8 mouse cellular contexts compared by ENCODE assay signal in genomic region chr14:118854371-118855114, GRCm38 (mm10).
DNase-seq lines count a peak whose midpoint lies in the region; ATAC-seq and TF ChIP-seq lines count a peak whose summit lies in the region.

No protein-coding gene starts in this region.

- peaks cover 5% of the 10 kb centered on the region; the same call in 1 of the 2 replicates for H3K9me3 ChIP-seq in E14TG2a.4 (ENCODE audit: low read length)
- H3K9me3 ChIP-seq in forebrain, postnatal 0 days (ENCODE audit: low read length) = no peaks in the 10 kb centered on the region
- H3K9me3 ChIP-seq in hindbrain, embryonic 12.5 days (replicated peaks) = no peaks in the 10 kb centered on the region
- no peaks in the 10 kb centered on the region for H3K9me3 ChIP-seq in limb, embryonic 11.5 days (ENCODE audit: control insufficient read depth, low read length)
- no peaks in the 10 kb centered on the region for H3K9me3 ChIP-seq in midbrain, embryonic 10.5 days (replicated peaks)

- peak overlapping the region; percentile 80 for H3K4me3 ChIP-seq in E14TG2a.4 (replicated peaks; ENCODE audit: low read length)
- peak overlapping the region; percentile 45 for H3K4me3 ChIP-seq in forebrain, postnatal 0 days (ENCODE audit: low read depth, low read length)
- H3K4me3 ChIP-seq in hindbrain, embryonic 12.5 days = peak overlapping the region; percentile 54
- H3K4me3 ChIP-seq in limb, embryonic 11.5 days (ENCODE audit: low read depth, low read length) = peak overlapping the region; percentile 50
- peak overlapping the region; percentile 74 for H3K4me3 ChIP-seq in midbrain, embryonic 10.5 days

- no peak for TF ChIP-seq CTCF in E14TG2a.4 (conservative IDR thresholded peaks at IDR 0.05; ENCODE audit: low read length)
- TF ChIP-seq CTCF in forebrain, postnatal 0 days (IDR thresholded peaks at IDR 0.05; ENCODE audit: low read depth) = no peak

- no peak overlapping the region for H3K27ac ChIP-seq in forebrain, postnatal 0 days (ENCODE audit: low read depth, low read length)
- H3K27ac ChIP-seq in hindbrain, embryonic 12.5 days = no peak overlapping the region
- H3K27ac ChIP-seq in limb, embryonic 11.5 days (replicated peaks; ENCODE audit: low read depth, low read length) = no peak overlapping the region
- peak overlapping the region; percentile 65 for H3K27ac ChIP-seq in midbrain, embryonic 10.5 days (replicated peaks)

- H3K4me2 ChIP-seq in forebrain, postnatal 0 days (ENCODE audit: low read depth) = peak overlapping the region; percentile 97
- H3K4me2 ChIP-seq in hindbrain, embryonic 12.5 days (replicated peaks) = peak overlapping the region; percentile 98
- peak overlapping the region; percentile 90 for H3K4me2 ChIP-seq in limb, embryonic 11.5 days (ENCODE audit: low read depth, severe bottlenecking)

- H3K36me3 ChIP-seq in E14TG2a.4 (ENCODE audit: insufficient read depth, low read length) = no peaks in the 10 kb centered on the region
- no peaks in the 10 kb centered on the region for H3K36me3 ChIP-seq in forebrain, postnatal 0 days (ENCODE audit: insufficient read depth)
- no peaks in the 10 kb centered on the region for H3K36me3 ChIP-seq in hindbrain, embryonic 12.5 days
- no peaks in the 10 kb centered on the region for H3K36me3 ChIP-seq in limb, embryonic 11.5 days (ENCODE audit: control insufficient read depth, insufficient read depth, low read length)
- no peaks in the 10 kb centered on the region for H3K36me3 ChIP-seq in midbrain, embryonic 10.5 days

- 2% methylated on average over 47 of the region's 48 CpGs for WGBS in forebrain, postnatal 0 days
- 1% methylated on average over 48 of the region's 48 CpGs for WGBS in hindbrain, embryonic 12.5 days
- WGBS in limb, embryonic 11.5 days = 1% methylated on average over 48 of the region's 48 CpGs
- under 1% methylated on average over 48 of the region's 48 CpGs for WGBS in midbrain, embryonic 10.5 days

- DNase-seq in adrenal gland, postnatal 36 days = peak; percentile 71 to 74
- peak; percentile 41 for DNase-seq in forebrain, postnatal 0 days
- peak; percentile 79 for DNase-seq in limb, embryonic 11.5 days (ENCODE audit: low spot score)
- peak; percentile 80 for DNase-seq in midbrain, embryonic 10.5 days (ENCODE audit: low spot score)
- DNase-seq in skeletal muscle tissue, adult 2 months (ENCODE audit: low read depth, low spot score) = peak; percentile 18
- no peak for DNase-seq in c-Kit-positive CD71-positive TER-119-positive erythroid progenitor cells, embryonic 14.5 days (ENCODE audit: low spot score)

- H3K4me1 ChIP-seq in E14TG2a.4 (replicated peaks; ENCODE audit: low read depth, low read length) = peaks cover 23% of the 10 kb centered on the region
- H3K4me1 ChIP-seq in forebrain, postnatal 0 days (ENCODE audit: insufficient read depth) = 0 out of 2 replicates have a peak, but pooled peaks cover 6% of the 10 kb centered on the region
- H3K4me1 ChIP-seq in hindbrain, embryonic 12.5 days = peaks cover 14% of the 10 kb centered on the region; the same call in 1 of the 2 replicates
- H3K4me1 ChIP-seq in limb, embryonic 11.5 days (ENCODE audit: control insufficient read depth, insufficient read depth, low read length) = peaks cover 15% of the 10 kb centered on the region; the same call in 1 of the 2 replicates
- H3K4me1 ChIP-seq in midbrain, embryonic 10.5 days = peaks cover 17% of the 10 kb centered on the region

- peaks cover 62% of the 10 kb centered on the region for H3K27me3 ChIP-seq in E14TG2a.4 (ENCODE audit: insufficient read depth, low read length)
- peaks cover 5% of the 10 kb centered on the region; the same call in 1 of the 2 replicates for H3K27me3 ChIP-seq in forebrain, postnatal 0 days (ENCODE audit: insufficient read depth, low read length)
- peaks cover 49% of the 10 kb centered on the region for H3K27me3 ChIP-seq in hindbrain, embryonic 12.5 days
- peaks cover 4% of the 10 kb centered on the region; the same call in 1 of the 2 replicates for H3K27me3 ChIP-seq in limb, embryonic 11.5 days (ENCODE audit: control insufficient read depth, insufficient read depth, low read length)
- peaks cover 56% of the 10 kb centered on the region for H3K27me3 ChIP-seq in midbrain, embryonic 10.5 days (ENCODE audit: low read depth, poor library complexity, severe bottlenecking)

- peak overlapping the region; percentile 43 for H3K9ac ChIP-seq in forebrain, postnatal 0 days
- H3K9ac ChIP-seq in hindbrain, embryonic 12.5 days = peak overlapping the region; percentile 47
- H3K9ac ChIP-seq in limb, embryonic 11.5 days (ENCODE audit: low read length) = peak overlapping the region; percentile 50

- ATAC-seq in forebrain, postnatal 0 days = peak; percentile 69
- ATAC-seq in hindbrain, embryonic 12.5 days (ENCODE audit: low FRiP score) = peak; percentile 76
- ATAC-seq in limb, embryonic 11.5 days (ENCODE audit: insufficient number of reproducible peaks, low FRiP score, low TSS enrichment, low read depth) = peak; percentile 57
